Mouse (Mus musculus) mouse trophoblast stem cell (cell line): ENCODE results near the gene Fads3.

Experiments used
- in situ Hi-C, 2 experiments: fragments of 300-500 bp; cut with MseI, MboI; formaldehyde crosslinking; loops; 2 replicates in 1 of 2; 3 replicates in 1 of 2; pipeline ENCODE4 v1.15.1; 2025

Gene Fads3

GRCm38 (mm10) chr19:10019214-10019760, 22.1 kb upstream of the Fads3 start:
- in situ Hi-C loops = no loop called here

- in situ Hi-C loops = no loop called here
These were observed 19.4 kb upstream of the Fads3 start for GRCm38 (mm10) chr19:10021981-10022380.

DNA sequence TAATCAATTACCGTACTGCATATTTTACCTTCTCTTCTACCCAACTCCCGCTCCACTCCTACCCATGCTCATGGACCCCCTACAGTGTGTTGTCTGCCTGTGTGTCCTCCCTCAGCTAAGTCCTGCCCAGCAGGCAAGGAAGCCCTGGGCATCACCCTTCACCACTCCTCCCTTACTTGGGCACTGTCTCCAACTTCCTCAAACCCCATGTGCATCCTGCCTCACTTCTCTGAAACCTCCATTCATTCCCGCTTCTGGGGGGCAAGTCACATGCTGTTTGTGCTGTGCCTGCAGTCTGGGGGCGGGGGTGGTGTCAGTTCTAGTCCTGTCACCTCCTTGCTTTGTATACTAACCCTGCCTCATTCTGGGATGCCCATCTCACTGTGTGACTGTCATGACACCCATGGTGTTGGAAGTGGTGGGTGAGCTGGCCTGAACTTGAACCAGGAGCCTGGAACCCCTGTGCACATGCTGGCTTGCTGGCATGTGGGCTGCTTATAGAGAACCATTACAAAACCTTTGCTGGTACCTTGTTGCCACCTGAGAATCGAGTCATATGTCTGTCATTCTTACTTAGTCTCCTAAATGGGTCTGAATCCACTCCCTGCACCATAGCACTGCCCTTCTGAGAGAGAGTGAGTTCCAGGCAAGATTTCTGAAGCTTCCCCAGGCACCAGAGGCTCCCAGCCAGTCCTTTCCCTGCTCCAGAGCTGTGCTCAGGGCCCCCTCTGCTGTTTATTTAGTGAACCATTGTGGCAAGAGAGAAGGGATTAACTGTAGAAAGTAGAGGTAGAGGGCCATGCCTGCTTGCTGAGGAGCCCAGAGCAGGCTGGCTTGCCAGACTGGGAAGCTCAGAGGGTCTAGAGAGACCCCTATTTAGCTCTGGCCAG, 18.7 kb upstream of the Fads3 start:
- in situ Hi-C loops = no loop called here

DNA sequence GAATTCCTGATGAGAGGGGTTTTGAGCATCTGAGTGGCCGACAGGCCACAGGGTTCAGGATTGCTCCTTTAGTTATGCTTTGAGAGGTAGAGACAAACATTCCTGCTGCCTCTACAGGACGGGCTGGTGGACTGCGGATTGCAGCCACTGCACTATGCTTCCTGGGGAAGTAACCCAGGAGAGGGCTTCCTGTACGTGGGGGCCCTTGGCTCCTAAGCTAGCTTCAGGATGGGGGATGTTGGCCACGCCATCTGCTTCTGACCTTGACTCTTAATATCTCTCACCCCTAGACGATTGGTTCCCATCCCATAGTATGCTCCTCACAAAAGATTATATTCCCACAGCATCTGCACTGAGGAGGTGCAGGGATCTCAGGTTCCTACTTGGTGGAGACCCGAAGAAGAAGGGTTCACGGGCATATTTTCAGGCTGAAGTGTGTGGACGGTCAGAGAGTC, 18.0 kb upstream of the Fads3 start:
- in situ Hi-C loops = no loop called here

GRCm38 (mm10) chr19:10025169-10025875, 16.0 kb upstream of the Fads3 start:
- in situ Hi-C loops = no loop called here

GRCm38 (mm10) chr19:10029746-10030145, 11.6 kb upstream of the Fads3 start:
- in situ Hi-C loops = loop anchor here in 1 of 2 experiments (5.0 kb wide), 1 partner anchor 32 kb away; no protein-coding TSS in a partner anchor

GRCm38 (mm10) chr19:10033211-10033973, 8.0 kb upstream of the Fads3 start:
- in situ Hi-C loops = loop anchor here in 1 of 2 experiments (5.0 kb wide), 1 partner anchor 36 kb away; no protein-coding TSS in a partner anchor

- in situ Hi-C loops = loop anchor here in 1 of 2 experiments (5.0 kb wide), 1 partner anchor 37 kb away; no protein-coding TSS in a partner anchor
These were observed 7.0 kb upstream of the Fads3 start for GRCm38 (mm10) chr19:10034356-10034755.

DNA sequence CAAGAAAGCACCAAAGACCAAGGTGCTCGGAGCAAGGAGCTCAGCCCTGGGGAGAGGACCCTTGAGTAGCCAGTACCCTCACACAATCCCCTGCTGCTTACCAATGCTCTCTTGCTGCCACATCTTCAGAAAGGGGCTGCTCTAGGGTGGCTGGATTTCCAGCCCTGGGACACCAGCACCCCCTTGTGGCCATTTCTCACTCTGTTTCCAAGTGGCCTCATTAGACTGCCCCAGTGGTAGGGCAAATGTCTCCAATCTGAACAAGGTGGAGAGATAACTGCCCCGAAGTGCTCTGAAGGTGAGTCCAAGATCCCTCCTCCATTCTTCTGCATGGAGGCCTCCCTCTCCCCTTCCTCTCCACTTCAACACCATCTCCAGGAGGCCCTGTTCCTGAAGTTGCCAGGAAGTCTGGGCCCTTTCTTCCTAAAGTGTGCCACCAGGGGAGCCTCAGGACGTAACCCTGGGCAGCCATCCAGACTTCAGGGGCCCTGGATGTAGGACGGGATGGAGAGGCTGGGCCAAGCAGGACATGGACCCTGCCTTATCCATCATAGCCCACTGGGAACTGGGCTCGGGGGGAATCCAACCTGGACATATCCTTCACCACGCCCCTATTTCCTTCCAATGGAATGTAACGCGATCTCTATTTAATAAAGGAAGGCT, 6.5 kb upstream of the Fads3 start:
- in situ Hi-C loops = loop anchor here (5.0 kb wide), 2 partner anchors 33 to 38 kb away; partner anchors contain the start of genes Best1 (in 1 of the 2) and Rab3il1 (in 1 of the 2)

GRCm38 (mm10) chr19:10037534-10037933, 3.8 kb upstream of the Fads3 start:
- in situ Hi-C loops = loop anchor here in 1 of 2 experiments (5.0 kb wide), 1 partner anchor 35 kb away; the partner anchor contains the start of genes Best1 and Rab3il1

DNA sequence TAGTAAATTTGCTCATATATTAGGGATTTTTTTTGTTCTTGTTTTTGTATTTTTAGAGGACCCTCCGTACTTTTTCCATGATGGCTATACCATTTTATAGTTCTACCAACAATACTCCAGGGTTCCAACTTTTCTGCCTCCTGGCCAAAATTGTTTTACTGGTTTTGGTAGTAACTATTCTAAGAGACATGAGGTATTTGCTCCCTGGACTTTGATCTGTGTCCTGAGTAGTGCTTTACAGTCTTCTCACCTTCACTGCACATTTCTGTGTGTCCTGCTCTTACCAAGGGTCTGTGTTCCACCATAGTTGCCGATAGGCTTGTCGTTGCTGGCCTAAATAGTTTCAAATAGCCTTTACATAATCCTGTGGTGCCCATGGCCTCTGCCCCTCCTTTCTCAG, 3.0 kb upstream of the Fads3 start:
- in situ Hi-C loops = loop anchor here in 1 of 2 experiments (5.0 kb wide), 1 partner anchor 36 kb away; the partner anchor contains the start of genes Best1 and Rab3il1

GRCm38 (mm10) chr19:10038910-10039309, 2.5 kb upstream of the Fads3 start:
- in situ Hi-C loops = loop anchor here in 1 of 2 experiments (5.0 kb wide), 1 partner anchor 37 kb away; the partner anchor contains the start of genes Best1 and Rab3il1

DNA sequence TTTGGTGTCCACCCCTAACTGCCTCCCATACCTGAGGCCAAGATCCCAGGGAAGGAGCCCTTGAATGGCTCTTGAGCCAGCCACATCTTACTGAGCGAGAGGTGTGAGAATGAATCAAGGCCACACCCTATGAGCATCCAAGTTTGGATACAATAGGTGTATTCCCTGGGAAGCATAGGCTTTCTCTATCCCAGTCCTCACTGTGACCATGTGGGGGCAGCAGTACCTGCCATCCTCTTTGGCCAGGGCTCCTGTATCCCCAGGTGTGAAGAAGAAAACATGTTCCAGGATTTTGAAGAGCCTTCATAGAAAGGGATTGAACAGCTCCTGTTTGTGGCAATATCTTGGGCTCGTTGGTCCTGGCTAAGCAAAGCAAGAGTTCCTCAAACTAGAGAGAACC, 1.8 kb upstream of the Fads3 start:
- in situ Hi-C loops = loop anchor here in 1 of 2 experiments (5.0 kb wide), 1 partner anchor 37 kb away; the partner anchor contains the start of genes Best1 and Rab3il1

DNA sequence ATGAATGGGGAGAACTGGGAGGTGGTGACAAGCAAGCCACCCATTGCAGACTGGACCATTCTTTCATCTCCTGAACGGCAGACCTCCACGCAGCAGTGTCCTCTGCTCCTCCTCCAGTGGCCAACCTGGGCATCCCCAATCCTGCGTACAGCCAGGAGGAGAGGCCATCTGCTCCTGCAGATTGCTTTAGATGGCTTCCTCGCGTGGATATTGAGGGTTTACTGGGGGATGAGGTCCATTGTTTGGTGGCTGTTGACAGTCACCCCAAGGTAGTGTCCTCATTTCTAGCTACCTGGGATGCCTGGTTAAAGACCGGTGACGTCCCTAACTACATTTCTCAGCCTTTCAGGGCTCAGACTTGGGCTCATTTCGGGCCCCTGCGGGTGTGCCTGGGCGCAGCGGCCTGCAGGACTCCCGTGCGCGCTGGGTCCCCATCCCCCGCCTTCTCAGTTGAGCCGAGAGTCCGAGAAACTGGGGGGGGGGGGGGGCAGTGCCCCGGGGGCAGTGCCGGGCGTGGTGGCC, 442 bp upstream of the Fads3 start:
- in situ Hi-C loops = no loop called here

GRCm38 (mm10) chr19:10042232-10042631, 863 bp downstream of the Fads3 start:
- in situ Hi-C loops = no loop called here

- in situ Hi-C loops = no loop called here
These were observed 1.4 kb downstream of the Fads3 start for GRCm38 (mm10) chr19:10042816-10043215.

DNA sequence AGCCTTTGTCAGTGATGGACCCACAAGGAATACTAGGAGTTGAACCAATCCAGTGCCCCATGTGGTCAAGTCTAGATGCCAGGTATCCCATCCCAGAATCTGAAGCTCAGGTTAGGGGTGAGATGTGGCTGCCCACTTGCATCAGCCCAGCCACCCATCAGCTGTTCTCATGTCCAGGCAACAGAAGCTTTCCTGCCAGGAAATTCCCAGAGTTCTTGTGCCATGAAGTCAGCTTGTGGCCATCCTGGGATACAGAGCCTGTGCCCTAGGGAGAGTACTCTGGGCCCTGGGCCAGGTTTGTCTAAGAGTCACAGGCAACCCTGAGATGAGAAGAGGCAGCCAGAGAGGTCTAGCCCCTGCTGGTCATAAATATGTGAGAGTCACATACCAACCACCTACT, 2.3 kb downstream of the Fads3 start:
- in situ Hi-C loops = no loop called here

- in situ Hi-C loops = no loop called here
These were observed 4.3 kb downstream of the Fads3 start for GRCm38 (mm10) chr19:10045707-10046106.

DNA sequence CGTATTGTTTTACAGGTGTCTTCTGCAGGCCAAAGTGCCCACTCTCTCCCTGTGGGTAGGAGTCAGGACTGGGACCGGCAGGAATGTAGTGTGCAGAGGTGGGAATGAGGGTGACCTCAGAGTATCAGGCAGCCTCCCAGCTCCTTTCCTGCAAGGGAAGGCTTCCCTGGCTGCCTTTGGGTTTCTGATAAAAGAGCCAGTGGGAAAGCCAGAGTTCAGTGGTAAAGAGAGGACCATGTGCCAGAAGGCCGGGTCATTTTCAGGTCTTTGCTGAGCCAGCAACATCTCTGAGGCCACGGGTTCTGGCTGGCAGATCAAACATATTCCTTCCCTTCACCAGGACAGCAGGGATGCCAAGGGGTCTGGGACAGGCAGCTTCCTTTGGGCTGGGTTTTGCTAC, 5.0 kb downstream of the Fads3 start:
- in situ Hi-C loops = no loop called here

DNA sequence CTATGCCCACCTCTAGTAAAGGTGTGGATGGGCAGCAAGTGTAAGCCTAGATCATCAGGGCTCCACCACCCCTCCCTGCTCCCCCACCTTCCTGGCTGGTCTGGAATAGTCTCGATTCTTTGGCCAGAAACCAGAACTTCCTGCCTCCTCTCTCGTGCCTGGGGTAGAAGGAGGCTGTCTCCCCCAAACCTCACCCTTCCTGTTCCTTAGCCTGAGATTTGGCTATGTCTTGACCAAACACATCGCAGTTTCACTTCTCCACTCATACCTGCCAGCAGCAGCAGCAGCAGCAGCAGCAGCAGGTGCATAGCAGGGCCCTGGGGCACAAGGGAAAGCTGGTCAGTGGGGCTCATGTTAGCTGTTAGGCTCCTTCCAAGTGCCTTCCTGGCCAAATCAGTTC, 5.6 kb downstream of the Fads3 start:
- in situ Hi-C loops = no loop called here
